Mouse (Mus musculus) right cerebral cortex, postnatal 25 days (tissue): ENCODE results near the gene 4930550C14Rik.
A peak's percentile ranks its signal among the peaks of the same experiment; 100 is the strongest.

Experiments
- DNase-seq: peaks from one replicate; pipeline ENCODE4 v3.0.0; 2022

4930550C14Rik gene

GRCm38 (mm10) chr9:53402291-53402711, at the start of gene 4930550C14Rik:
TSS of gene 4930550C14Rik (plus strand) at chr9:53402325.
- DNase-seq, result no peak

- no peak for DNase-seq
These were observed 49.0 kb upstream of the 4930550C14Rik start for GRCm38 (mm10) chr9:53353161-53353560.

- DNase-seq, result no peak
These were observed 45.6 kb upstream of the 4930550C14Rik start for GRCm38 (mm10) chr9:53356219-53357155.

GRCm38 (mm10) chr9:53371339-53371738, 30.8 kb upstream of the 4930550C14Rik start:
- DNase-seq, result no peak

GRCm38 (mm10) chr9:53375907-53376306, 26.2 kb upstream of the 4930550C14Rik start:
- no peak for DNase-seq

GRCm38 (mm10) chr9:53376820-53377219, 25.3 kb upstream of the 4930550C14Rik start:
- no peak for DNase-seq

GRCm38 (mm10) chr9:53377597-53377996, 24.5 kb upstream of the 4930550C14Rik start:
- no peak for DNase-seq

- DNase-seq, result no peak
These were observed 24.0 kb upstream of the 4930550C14Rik start for GRCm38 (mm10) chr9:53378171-53378570.

- no peak for DNase-seq
These were observed 21.5 kb upstream of the 4930550C14Rik start for GRCm38 (mm10) chr9:53380595-53380994.

- DNase-seq, result no peak
These were observed 21.0 kb upstream of the 4930550C14Rik start for GRCm38 (mm10) chr9:53381113-53381615.

- DNase-seq, result peak; percentile 75
These were observed 17.9 kb upstream of the 4930550C14Rik start, which contains the start of gene Kdelc2 for GRCm38 (mm10) chr9:53383951-53384866. TSS of gene Kdelc2 (plus strand) at chr9:53384025.

GRCm38 (mm10) chr9:53384873-53385272, 17.3 kb upstream of the 4930550C14Rik start:
- DNase-seq, result no peak

GRCm38 (mm10) chr9:53387431-53387830, 14.7 kb upstream of the 4930550C14Rik start:
- no peak for DNase-seq

- DNase-seq, result no peak
These were observed 13.0 kb upstream of the 4930550C14Rik start for GRCm38 (mm10) chr9:53389109-53389508.

GRCm38 (mm10) chr9:53390136-53390535, 12.0 kb upstream of the 4930550C14Rik start:
- no peak for DNase-seq

- no peak for DNase-seq
These were observed 4.3 kb upstream of the 4930550C14Rik start for GRCm38 (mm10) chr9:53397685-53398387.

- no peak for DNase-seq
These were observed 3.8 kb upstream of the 4930550C14Rik start for GRCm38 (mm10) chr9:53398388-53398700.

GRCm38 (mm10) chr9:53399537-53399936, 2.6 kb upstream of the 4930550C14Rik start:
- no peak for DNase-seq

GRCm38 (mm10) chr9:53400696-53401095, 1.4 kb upstream of the 4930550C14Rik start:
- no peak for DNase-seq

GRCm38 (mm10) chr9:53401146-53401545, 979 bp upstream of the 4930550C14Rik start:
- no peak for DNase-seq

- DNase-seq, result no peak
These were observed 866 bp downstream of the 4930550C14Rik start for GRCm38 (mm10) chr9:53402991-53403390.

- DNase-seq, result no peak
These were observed 2.1 kb downstream of the 4930550C14Rik start for GRCm38 (mm10) chr9:53404050-53404752.
